Mouse (Mus musculus): ENCODE results near the gene Orm2. TPM values are rescaled to one million over a fixed set of nuclear protein-coding genes. Genes with fewer than 3 reads are reported as not detected.

The Orm2 gene
- polyA plus RNA-seq, 2 experiments, result not detected

DNA sequence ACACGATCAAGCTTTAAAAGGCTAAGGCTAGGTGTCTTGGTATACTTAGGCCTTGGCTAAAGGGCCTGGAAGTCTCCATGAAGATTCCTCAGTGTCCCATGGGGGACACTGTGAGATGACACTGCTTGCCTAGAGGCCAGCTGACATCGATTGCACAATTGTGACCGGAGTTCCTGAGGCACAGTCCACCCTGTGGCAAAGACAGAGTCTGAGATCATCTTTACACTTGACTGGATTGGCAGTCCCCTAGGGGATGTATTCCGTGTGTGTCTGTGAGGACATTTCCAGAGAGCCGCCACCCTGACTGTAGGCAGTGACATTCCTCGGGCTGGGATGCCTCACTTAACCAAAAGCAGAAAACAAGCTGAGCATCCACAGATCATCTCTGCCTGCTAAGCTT is 2.4 kb upstream of the Orm2 start:
- Histone ChIP-seq H3K4me1 (ENCODE audit: control insufficient read depth, insufficient read depth, low read length) (no peaks in the 10 kb centered on the region), H3K4me2 (replicated peaks; ENCODE audit: low read depth, low read length, severe bottlenecking) (no peak overlapping the region), H3K36me3 (ENCODE audit: control insufficient read depth, insufficient read depth, low read length) (no peaks in the 10 kb centered on the region), H3K9ac (ENCODE audit: low read depth, low read length, severe bottlenecking) (no peak overlapping the region), H3K27me3 (ENCODE audit: control insufficient read depth, insufficient read depth, low read length) (no peaks in the 10 kb centered on the region), H3K27ac (replicated peaks; ENCODE audit: low read depth, low read length) (no peak overlapping the region), H3K4me3 (replicated peaks; ENCODE audit: low read length) (no peak overlapping the region), H3K9me3 (ENCODE audit: control insufficient read depth, low read length) (no peaks in the 10 kb centered on the region)
- ATAC-seq (ENCODE audit: low FRiP score, low read depth) (no peak), DNase-seq (ENCODE audit: low spot score) (no peak)
- 76% methylated on average over 6 of the region's 6 CpGs for WGBS
- no peak for TF ChIP-seq POLR2A (IDR thresholded peaks at IDR 0.05; ENCODE audit: borderline replicate concordance, extremely low read depth, insufficient read depth, insufficient read length)

GRCm38 (mm10) chr4:63368577-63368976 is 6.3 kb downstream of the Orm2 start:
- ATAC-seq (ENCODE audit: low FRiP score, low read depth) (peak; percentile 59; the same call in 1 of the 2 replicates), DNase-seq (ENCODE audit: low spot score) (peak; percentile 84)
- H3K4me3 ChIP-seq (replicated peaks; ENCODE audit: low read length), result no peak overlapping the region
- peaks cover 49% of the 10 kb centered on the region for H3K36me3 ChIP-seq (ENCODE audit: control insufficient read depth, insufficient read depth, low read length)
- no peak for TF ChIP-seq POLR2A (IDR thresholded peaks at IDR 0.05; ENCODE audit: borderline replicate concordance, extremely low read depth, insufficient read depth, insufficient read length)
- H3K9ac ChIP-seq (ENCODE audit: low read depth, low read length, severe bottlenecking), result no peak overlapping the region
- H3K27ac ChIP-seq (replicated peaks; ENCODE audit: low read depth, low read length), result no peak overlapping the region
- no peaks in the 10 kb centered on the region for H3K9me3 ChIP-seq (ENCODE audit: control insufficient read depth, low read length)
- H3K27me3 ChIP-seq (ENCODE audit: control insufficient read depth, insufficient read depth, low read length), result no peaks in the 10 kb centered on the region
- no peaks in the 10 kb centered on the region for H3K4me1 ChIP-seq (ENCODE audit: control insufficient read depth, insufficient read depth, low read length)
- H3K4me2 ChIP-seq (replicated peaks; ENCODE audit: low read depth, low read length, severe bottlenecking), result no peak overlapping the region
- WGBS, result 21% methylated on average over 4 of the region's 4 CpGs

DNA sequence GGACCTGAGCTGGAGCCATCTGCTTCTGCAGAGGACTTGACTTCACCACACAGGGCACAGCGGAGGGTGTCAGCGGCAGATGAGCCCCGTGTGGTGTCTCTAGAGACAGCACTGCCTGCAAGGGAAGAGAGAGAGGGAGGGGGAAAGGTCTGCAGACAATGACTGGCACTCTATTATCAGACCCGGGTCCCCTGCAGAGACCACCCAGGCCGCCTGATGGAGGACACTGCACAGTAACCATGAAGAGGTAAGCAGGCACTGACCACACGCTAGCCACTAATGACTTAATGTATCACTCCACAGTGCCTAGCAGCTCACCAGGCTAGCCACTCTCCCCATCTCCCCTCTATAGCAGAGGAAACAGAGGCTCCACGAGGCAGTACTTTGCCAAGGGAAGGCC is 8.6 kb downstream of the Orm2 start:
- no peak for DNase-seq (ENCODE audit: low spot score)
- Histone ChIP-seq H3K27ac (replicated peaks; ENCODE audit: low read depth, low read length) (no peak overlapping the region), H3K36me3 (ENCODE audit: control insufficient read depth, insufficient read depth, low read length) (peaks cover 65% of the 10 kb centered on the region), H3K27me3 (ENCODE audit: control insufficient read depth, insufficient read depth, low read length) (no peaks in the 10 kb centered on the region), H3K4me2 (replicated peaks; ENCODE audit: low read depth, low read length, severe bottlenecking) (no peak overlapping the region), H3K9ac (ENCODE audit: low read depth, low read length, severe bottlenecking) (no peak overlapping the region), H3K4me3 (replicated peaks; ENCODE audit: low read length) (no peak overlapping the region), H3K9me3 (ENCODE audit: control insufficient read depth, low read length) (no peaks in the 10 kb centered on the region), H3K4me1 (ENCODE audit: control insufficient read depth, insufficient read depth, low read length) (no peaks in the 10 kb centered on the region)
- no peak for ATAC-seq (ENCODE audit: low FRiP score, low read depth)
- WGBS, result 72% methylated on average over 6 of the region's 7 CpGs
- TF ChIP-seq POLR2A (IDR thresholded peaks at IDR 0.05; ENCODE audit: borderline replicate concordance, extremely low read depth, insufficient read depth, insufficient read length), result no peak

DNA sequence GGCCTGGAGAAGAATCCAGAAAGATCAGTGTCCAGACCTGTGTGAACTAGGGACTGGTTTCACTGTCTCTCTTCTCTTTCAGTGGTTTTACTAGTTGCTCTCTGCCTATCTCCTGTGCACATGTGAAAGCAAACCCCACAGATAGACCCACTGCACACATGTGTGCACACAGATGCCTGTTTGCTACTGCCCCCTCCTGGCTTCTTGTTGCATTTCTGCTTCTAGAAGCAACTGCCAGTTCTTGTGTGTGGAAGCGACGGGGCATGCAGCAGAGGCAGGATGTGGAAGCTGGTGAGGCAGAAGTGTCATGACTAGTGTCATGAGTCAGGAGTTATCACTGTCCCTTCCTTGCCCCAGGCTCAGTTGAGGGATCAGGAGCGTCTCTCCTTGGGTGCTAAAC is 9.6 kb downstream of the Orm2 start:
- ATAC-seq (ENCODE audit: low FRiP score, low read depth) (no peak), DNase-seq (ENCODE audit: low spot score) (peak; percentile 42)
- Histone ChIP-seq H3K4me1 (ENCODE audit: control insufficient read depth, insufficient read depth, low read length) (no peaks in the 10 kb centered on the region), H3K4me2 (replicated peaks; ENCODE audit: low read depth, low read length, severe bottlenecking) (no peak overlapping the region), H3K27ac (replicated peaks; ENCODE audit: low read depth, low read length) (no peak overlapping the region), H3K4me3 (replicated peaks; ENCODE audit: low read length) (no peak overlapping the region), H3K9me3 (ENCODE audit: control insufficient read depth, low read length) (no peaks in the 10 kb centered on the region), H3K36me3 (ENCODE audit: control insufficient read depth, insufficient read depth, low read length) (peaks cover 73% of the 10 kb centered on the region), H3K9ac (ENCODE audit: low read depth, low read length, severe bottlenecking) (no peak overlapping the region), H3K27me3 (ENCODE audit: control insufficient read depth, insufficient read depth, low read length) (no peaks in the 10 kb centered on the region)
- 54% methylated on average over 3 of the region's 3 CpGs for WGBS
- no peak for TF ChIP-seq POLR2A (IDR thresholded peaks at IDR 0.05; ENCODE audit: borderline replicate concordance, extremely low read depth, insufficient read depth, insufficient read length)

DNA sequence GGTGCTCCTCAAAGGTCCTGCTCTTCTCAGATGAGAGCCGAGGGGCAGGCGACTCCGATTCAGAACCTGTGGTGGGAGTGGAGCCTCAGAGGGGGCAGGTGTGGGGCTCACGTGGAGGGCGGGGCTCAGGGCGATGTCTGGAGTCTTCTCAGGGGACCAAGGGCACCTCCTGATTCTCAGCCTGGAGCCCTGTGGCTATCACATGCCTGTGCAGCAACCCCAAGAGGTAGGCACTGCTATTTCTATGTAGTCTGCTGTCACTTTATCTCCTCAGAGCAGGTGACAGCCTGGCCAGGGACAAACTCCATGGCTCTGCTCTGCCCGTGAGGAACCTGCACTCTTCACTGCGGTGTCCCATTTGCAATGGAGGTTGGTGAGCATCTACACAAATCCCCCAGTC is 11.2 kb downstream of the Orm2 start:
- no peak overlapping the region for H3K27ac ChIP-seq (replicated peaks; ENCODE audit: low read depth, low read length)
- DNase-seq (ENCODE audit: low spot score) (no peak), ATAC-seq (ENCODE audit: low FRiP score, low read depth) (no peak)
- H3K4me3 ChIP-seq (replicated peaks; ENCODE audit: low read length), result no peak overlapping the region
- H3K4me1 ChIP-seq (ENCODE audit: control insufficient read depth, insufficient read depth, low read length), result no peaks in the 10 kb centered on the region
- TF ChIP-seq POLR2A (IDR thresholded peaks at IDR 0.05; ENCODE audit: borderline replicate concordance, extremely low read depth, insufficient read depth, insufficient read length), result no peak
- H3K27me3 ChIP-seq (ENCODE audit: control insufficient read depth, insufficient read depth, low read length), result no peaks in the 10 kb centered on the region
- WGBS, result 98% methylated on average over 8 of the region's 8 CpGs
- H3K4me2 ChIP-seq (replicated peaks; ENCODE audit: low read depth, low read length, severe bottlenecking), result no peak overlapping the region
- H3K9me3 ChIP-seq (ENCODE audit: control insufficient read depth, low read length), result no peaks in the 10 kb centered on the region
- no peak overlapping the region for H3K9ac ChIP-seq (ENCODE audit: low read depth, low read length, severe bottlenecking)
- H3K36me3 ChIP-seq (ENCODE audit: control insufficient read depth, insufficient read depth, low read length), result peaks cover 77% of the 10 kb centered on the region

GRCm38 (mm10) chr4:63374331-63374730 is 12.1 kb downstream of the Orm2 start:
- Histone ChIP-seq H3K27ac (replicated peaks; ENCODE audit: low read depth, low read length) (no peak overlapping the region), H3K27me3 (ENCODE audit: control insufficient read depth, insufficient read depth, low read length) (no peaks in the 10 kb centered on the region), H3K4me1 (ENCODE audit: control insufficient read depth, insufficient read depth, low read length) (no peaks in the 10 kb centered on the region), H3K9ac (ENCODE audit: low read depth, low read length, severe bottlenecking) (no peak overlapping the region), H3K9me3 (ENCODE audit: control insufficient read depth, low read length) (no peaks in the 10 kb centered on the region), H3K4me2 (replicated peaks; ENCODE audit: low read depth, low read length, severe bottlenecking) (no peak overlapping the region), H3K36me3 (ENCODE audit: control insufficient read depth, insufficient read depth, low read length) (peaks cover 81% of the 10 kb centered on the region), H3K4me3 (replicated peaks; ENCODE audit: low read length) (no peak overlapping the region)
- ATAC-seq (ENCODE audit: low FRiP score, low read depth) (no peak), DNase-seq (ENCODE audit: low spot score) (no peak)
- WGBS, result 66% methylated on average over 12 of the region's 12 CpGs
- no peak for TF ChIP-seq POLR2A (IDR thresholded peaks at IDR 0.05; ENCODE audit: borderline replicate concordance, extremely low read depth, insufficient read depth, insufficient read length)
